Mouse (Mus musculus): ENCODE measurements at regions not wholly inside any gene's neighbourhood (a gene's known extent, or its start where the extent isn't known, plus 50 kb on each side); places are given as distances from the start of the nearest gene placed in this dataset.

DNA sequence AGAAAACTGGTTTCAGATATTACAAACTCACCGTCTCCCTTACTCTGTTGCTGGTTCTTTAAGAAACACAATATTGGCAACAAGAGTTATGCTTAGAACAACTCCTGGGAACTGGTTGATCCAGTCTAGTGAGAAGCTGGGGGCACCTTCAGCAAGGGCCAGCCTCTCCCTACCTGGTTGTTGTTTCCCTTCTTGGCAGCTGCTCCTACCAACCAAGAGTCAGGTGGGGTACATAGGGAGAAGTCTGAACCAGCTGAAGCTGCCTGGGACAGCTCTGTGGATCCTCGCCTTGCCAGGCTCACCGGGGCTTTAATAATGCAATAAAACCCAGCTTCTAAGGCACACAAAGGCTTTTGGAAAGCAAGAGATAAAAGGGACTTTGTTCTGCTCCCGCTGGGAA is 62.7 kb upstream of the Atp1a1 start:
- no peak for TF ChIP-seq CTCF (IDR thresholded peaks at IDR 0.05; ENCODE audit: borderline replicate concordance, control insufficient read depth, extremely low read depth, insufficient read depth, low read length, poor library complexity)
- TF ChIP-seq POLR2A (IDR thresholded peaks at IDR 0.05; ENCODE audit: control insufficient read depth, extremely low read depth, insufficient read depth, low read length, poor library complexity), result no peak

Measured in thymus, adult 2 months (tissue).